Comparison of ENCODE assay signal across 21 mouse cellular contexts in genomic region chr11:93560570-93560969, GRCm38 (mm10).
DNase-seq lines count a peak whose midpoint lies in the region; ATAC-seq lines count a peak whose summit lies in the region.
"Had no signal": no experiment of that assay in that cellular context is flagged by ENCODE, and none has a peak within 500 bp of the region (broad histone marks: within the 10 kb centered on the region; RNA-seq: fewer than 3 reads in every experiment).

No protein-coding gene starts in this region.

- H3K27ac ChIP-seq in heart, embryonic 11.5 days (ENCODE audit: low read depth, low read length) = no peak overlapping the region
- peak overlapping the region; percentile 33; the same call in 1 of the 2 replicates for H3K27ac ChIP-seq in hindbrain, embryonic 15.5 days (replicated peaks)
- H3K27ac ChIP-seq in hindbrain, embryonic 12.5 days = no peak overlapping the region
- H3K27ac ChIP-seq in neural tube, embryonic 12.5 days = no peak overlapping the region
- H3K27ac ChIP-seq: embryonic facial prominence, embryonic 12.5 days; forebrain, embryonic 15.5 days; heart, embryonic 10.5 days had no signal

- H3K4me1 ChIP-seq in heart, embryonic 11.5 days (ENCODE audit: control insufficient read depth, insufficient read depth, low read length) = 0 out of 2 replicates have a peak, but pooled peaks cover 5% of the 10 kb centered on the region
- H3K4me1 ChIP-seq in hindbrain, embryonic 15.5 days (replicated peaks) = peaks cover 6% of the 10 kb centered on the region
- 0 out of 2 replicates have a peak, but pooled peaks cover 5% of the 10 kb centered on the region for H3K4me1 ChIP-seq in hindbrain, embryonic 12.5 days
- peaks cover 9% of the 10 kb centered on the region for H3K4me1 ChIP-seq in neural tube, embryonic 12.5 days
- H3K4me1 ChIP-seq: embryonic facial prominence, embryonic 12.5 days had no signal

- no peak overlapping the region for H3K4me2 ChIP-seq in heart, embryonic 11.5 days
- H3K4me2 ChIP-seq in hindbrain, embryonic 15.5 days = no peak overlapping the region
- H3K4me2 ChIP-seq in hindbrain, embryonic 12.5 days (replicated peaks) = no peak overlapping the region
- no peak overlapping the region for H3K4me2 ChIP-seq in neural tube, embryonic 12.5 days (replicated peaks)
- H3K4me2 ChIP-seq: embryonic facial prominence, embryonic 12.5 days; forebrain, embryonic 15.5 days had no signal

- no peak overlapping the region for H3K4me3 ChIP-seq in heart, embryonic 11.5 days (ENCODE audit: low read depth, low read length)
- H3K4me3 ChIP-seq in hindbrain, embryonic 15.5 days = no peak overlapping the region
- H3K4me3 ChIP-seq in hindbrain, embryonic 12.5 days = no peak overlapping the region
- H3K4me3 ChIP-seq in neural tube, embryonic 12.5 days = no peak overlapping the region
- H3K4me3 ChIP-seq: embryonic facial prominence, embryonic 12.5 days; forebrain, embryonic 15.5 days; heart, embryonic 10.5 days had no signal

- 81% methylated on average over 7 of the region's 7 CpGs for WGBS in heart, embryonic 11.5 days (ENCODE audit: insufficient replicate concordance)
- WGBS in hindbrain, embryonic 15.5 days = 49% methylated on average over 7 of the region's 7 CpGs
- WGBS in hindbrain, embryonic 12.5 days = 77% methylated on average over 7 of the region's 7 CpGs
- 41% methylated on average over 7 of the region's 7 CpGs for WGBS in neural tube, embryonic 12.5 days

- H3K9me3 ChIP-seq in heart, embryonic 11.5 days (replicated peaks; ENCODE audit: control insufficient read depth, low read length) = no peaks in the 10 kb centered on the region
- H3K9me3 ChIP-seq in hindbrain, embryonic 15.5 days = no peaks in the 10 kb centered on the region
- H3K9me3 ChIP-seq in hindbrain, embryonic 12.5 days (replicated peaks) = no peaks in the 10 kb centered on the region
- no peaks in the 10 kb centered on the region for H3K9me3 ChIP-seq in neural tube, embryonic 12.5 days
- H3K9me3 ChIP-seq: embryonic facial prominence, embryonic 12.5 days; forebrain, embryonic 15.5 days; heart, embryonic 10.5 days had no signal

- no peak overlapping the region for H3K9ac ChIP-seq in heart, embryonic 11.5 days (ENCODE audit: low read depth, low read length)
- H3K9ac ChIP-seq in hindbrain, embryonic 15.5 days = no peak overlapping the region
- H3K9ac ChIP-seq in hindbrain, embryonic 12.5 days = no peak overlapping the region
- H3K9ac ChIP-seq in neural tube, embryonic 12.5 days = no peak overlapping the region
- H3K9ac ChIP-seq: embryonic facial prominence, embryonic 12.5 days; forebrain, embryonic 15.5 days had no signal

- H3K36me3 ChIP-seq in heart, embryonic 11.5 days (ENCODE audit: control insufficient read depth, insufficient read depth, low read length) = no peaks in the 10 kb centered on the region
- no peaks in the 10 kb centered on the region for H3K36me3 ChIP-seq in hindbrain, embryonic 15.5 days
- no peaks in the 10 kb centered on the region for H3K36me3 ChIP-seq in hindbrain, embryonic 12.5 days
- H3K36me3 ChIP-seq in neural tube, embryonic 12.5 days = no peaks in the 10 kb centered on the region
- H3K36me3 ChIP-seq: embryonic facial prominence, embryonic 12.5 days; forebrain, embryonic 15.5 days; G1E; heart, embryonic 10.5 days had no signal

- DNase-seq in heart, adult 11 months = peak; percentile 62
- no peak for DNase-seq in neural tube, embryonic 10.5 days (ENCODE audit: extremely low spot score, low spot score)
- DNase-seq in retina, embryonic 14.5 days (ENCODE audit: low spot score) = no peak
- DNase-seq in kidney, postnatal 4 days = no peak
- DNase-seq: adrenal gland, postnatal 10 days; B cell, adult 2 months; cerebellum, adult 11 months; cerebellum, adult 9-10 months; cerebellum, postnatal 25 days; gastrocnemius, postnatal 36 days; heart, adult 18-20 months; heart, postnatal 36 days had no signal

- no peaks in the 10 kb centered on the region for H3K27me3 ChIP-seq in heart, embryonic 11.5 days (ENCODE audit: control insufficient read depth, insufficient read depth, low read length)
- H3K27me3 ChIP-seq in hindbrain, embryonic 15.5 days = no peaks in the 10 kb centered on the region
- no peaks in the 10 kb centered on the region for H3K27me3 ChIP-seq in hindbrain, embryonic 12.5 days
- no peaks in the 10 kb centered on the region for H3K27me3 ChIP-seq in neural tube, embryonic 12.5 days (replicated peaks)
- H3K27me3 ChIP-seq: embryonic facial prominence, embryonic 12.5 days; forebrain, embryonic 15.5 days had no signal

- ATAC-seq in heart, embryonic 11.5 days (replicated peaks; ENCODE audit: insufficient number of reproducible peaks, low FRiP score, low TSS enrichment) = no peak
- ATAC-seq in hindbrain, embryonic 15.5 days (ENCODE audit: low FRiP score, low read depth) = peak; percentile 69
- no peak for ATAC-seq in hindbrain, embryonic 12.5 days (ENCODE audit: low FRiP score)
- peak; percentile 65 for ATAC-seq in neural tube, embryonic 12.5 days (ENCODE audit: low FRiP score, low read depth)
- ATAC-seq: CD4-positive, CD25-positive, alpha-beta regulatory T cell, adult 4 months; forebrain, embryonic 15.5 days had no signal

Comparison
In these comparisons a context has a peak if more than half of its experiments do, and no peak if none do; other contexts are left out.
1. ATAC-seq: peak in hindbrain, embryonic 15.5 days (single experiment) and neural tube, embryonic 12.5 days (single experiment); none in heart, embryonic 11.5 days (single experiment) and hindbrain, embryonic 12.5 days (single experiment).